Mouse (Mus musculus): ENCODE results near the gene Zbed4.
A peak's percentile ranks its signal among the peaks of the same experiment; 100 is the strongest.
"Not testable (repeated sequence)": the region's sequence is repeated elsewhere in the genome, so short reads cannot be mapped to it uniquely, and the experiment has no call there.

Gene Zbed4

GRCm38 (mm10) chr15:88751564-88752402 lies at the start of gene Zbed4:
TSS of gene Zbed4 (plus strand) at chr15:88751660.
- DNase-seq (ENCODE audit: low read depth, low spot score), result peak; percentile 70

DNA sequence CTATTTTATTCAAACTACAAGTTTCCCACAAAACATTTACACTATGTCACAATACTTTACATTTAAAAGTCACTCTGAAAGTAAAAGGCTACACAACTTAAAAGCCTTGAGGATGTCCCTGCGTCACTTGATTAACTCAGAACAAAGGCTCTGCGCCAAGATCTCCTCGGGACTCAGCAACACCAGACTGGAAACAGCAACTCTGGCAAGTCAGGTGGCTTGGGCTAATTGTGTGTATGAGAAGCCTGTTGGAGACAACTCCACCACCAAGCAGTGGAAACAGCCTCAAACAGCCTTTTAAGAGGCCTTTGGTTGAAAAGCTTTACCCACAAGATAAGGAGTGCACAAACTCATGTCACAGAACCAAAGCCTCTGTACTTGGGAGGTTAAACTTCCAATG lies 49.0 kb upstream of the Zbed4 start:
- DNase-seq (ENCODE audit: low read depth, low spot score), result no peak

- DNase-seq (ENCODE audit: low read depth, low spot score), result no peak
Observed at GRCm38 (mm10) chr15:88704284-88704683, 47.2 kb upstream of the Zbed4 start.

DNA sequence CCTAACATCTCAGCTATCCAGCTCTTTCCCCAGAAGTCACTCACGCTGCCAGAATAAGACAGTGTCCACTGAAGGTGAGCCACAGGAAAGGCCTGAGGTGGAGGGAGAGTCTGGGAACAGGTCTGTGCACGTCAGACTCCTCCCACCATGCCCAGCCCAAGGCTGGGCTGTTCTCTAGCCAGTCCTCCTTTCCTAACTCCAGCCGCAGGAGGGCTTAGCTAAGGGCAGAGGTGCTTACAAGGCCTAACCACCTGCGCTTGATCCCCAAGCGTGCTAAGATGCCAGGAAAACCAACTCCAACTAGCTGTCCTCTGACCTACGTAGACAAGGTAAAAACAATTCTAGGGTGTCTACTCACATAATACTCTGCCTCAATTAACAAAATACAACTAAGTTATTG lies 45.1 kb upstream of the Zbed4 start:
- DNase-seq (ENCODE audit: low read depth, low spot score), result no peak

DNA sequence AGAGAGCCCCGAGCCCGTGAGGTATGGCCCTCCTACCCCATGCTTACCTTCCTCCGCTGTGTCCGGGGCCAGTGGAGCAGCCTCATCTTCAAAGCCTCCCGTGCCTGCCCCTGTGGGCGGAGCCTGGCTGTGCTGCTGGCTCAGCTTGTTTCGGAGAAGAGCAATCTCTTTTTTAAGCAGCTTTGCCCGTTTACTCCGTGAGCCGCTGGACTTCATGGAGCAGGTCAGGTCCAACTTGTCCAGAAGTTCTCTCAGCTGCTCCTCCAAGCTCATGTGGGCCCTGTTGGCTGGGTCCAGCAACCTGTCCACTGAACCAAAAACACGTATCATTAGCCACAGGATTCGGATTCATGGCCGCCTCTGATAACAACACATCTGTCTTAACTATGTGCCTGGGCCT lies 44.5 kb upstream of the Zbed4 start:
- DNase-seq (ENCODE audit: low read depth, low spot score), result not testable (repeated sequence)

DNA sequence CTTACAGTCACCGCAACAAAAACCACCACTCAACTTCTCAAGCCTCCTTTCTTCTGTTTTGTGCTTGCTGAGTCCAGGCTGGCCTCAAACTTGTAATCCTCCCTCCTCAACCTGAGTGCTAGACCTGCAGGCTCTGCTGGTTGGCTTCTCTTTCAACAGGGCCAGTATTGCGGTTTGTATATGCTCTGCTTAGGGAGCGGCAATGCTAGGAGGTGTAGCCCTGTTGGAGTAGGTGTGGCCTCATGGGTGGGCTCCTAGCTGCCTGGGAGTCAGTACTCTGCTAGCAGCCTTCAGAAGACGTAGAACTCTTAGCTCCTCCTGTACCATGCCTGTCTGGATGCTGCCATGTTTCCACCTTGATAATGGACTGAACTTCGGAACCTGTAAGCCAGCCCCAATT lies 43.3 kb upstream of the Zbed4 start:
- DNase-seq (ENCODE audit: low read depth, low spot score), result no peak

GRCm38 (mm10) chr15:88708657-88709511 lies 42.6 kb upstream of the Zbed4 start:
- no peak for DNase-seq (ENCODE audit: low read depth, low spot score)

DNA sequence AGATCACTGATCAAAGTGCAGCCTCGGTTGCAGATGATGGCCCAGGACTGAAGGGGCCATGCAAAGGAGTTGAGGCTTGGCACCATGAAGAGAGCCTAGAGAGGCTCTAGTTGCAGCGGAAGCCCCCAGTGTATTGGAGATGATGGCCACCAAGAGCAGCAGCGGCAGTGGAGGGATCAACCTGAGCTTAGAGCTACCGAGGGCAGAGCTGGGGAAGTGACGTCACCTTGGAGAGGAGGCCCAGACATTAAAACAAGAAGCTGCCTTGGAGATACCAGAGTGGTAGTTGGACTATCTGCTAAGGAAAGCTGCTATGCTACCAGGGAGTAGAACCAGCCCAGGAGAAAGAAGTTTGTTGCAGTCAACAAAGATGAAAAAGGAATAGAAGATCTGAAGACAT lies 41.6 kb upstream of the Zbed4 start:
- DNase-seq (ENCODE audit: low read depth, low spot score), result no peak

DNA sequence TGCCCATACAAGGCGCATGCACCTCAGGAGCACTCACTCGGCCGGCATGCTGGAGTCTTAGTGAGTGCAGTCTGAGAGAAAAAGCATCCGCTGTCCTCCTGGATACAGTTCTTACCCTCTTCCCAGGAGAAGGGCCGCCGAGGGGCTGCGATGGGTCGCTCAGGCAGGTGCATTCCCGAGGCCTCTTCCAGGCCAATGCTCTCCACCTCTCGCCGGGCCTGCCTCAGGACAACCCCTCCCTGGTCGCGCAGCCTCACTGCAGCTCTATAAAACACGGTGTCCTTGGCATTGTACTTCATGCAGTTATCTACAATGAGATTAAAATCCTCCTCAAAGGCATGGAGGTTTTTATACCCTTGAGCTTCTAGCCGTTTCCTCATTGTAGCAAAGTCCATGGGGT lies 39.0 kb upstream of the Zbed4 start:
- no peak for DNase-seq (ENCODE audit: low read depth, low spot score)

- no peak for DNase-seq (ENCODE audit: low read depth, low spot score)
Observed at GRCm38 (mm10) chr15:88714021-88714589, 37.4 kb upstream of the Zbed4 start.

- peak; percentile 51 for DNase-seq (ENCODE audit: low read depth, low spot score)
Observed at GRCm38 (mm10) chr15:88716350-88716749, 35.1 kb upstream of the Zbed4 start.

GRCm38 (mm10) chr15:88717239-88717638 lies 34.2 kb upstream of the Zbed4 start:
- DNase-seq (ENCODE audit: low read depth, low spot score), result no peak

DNA sequence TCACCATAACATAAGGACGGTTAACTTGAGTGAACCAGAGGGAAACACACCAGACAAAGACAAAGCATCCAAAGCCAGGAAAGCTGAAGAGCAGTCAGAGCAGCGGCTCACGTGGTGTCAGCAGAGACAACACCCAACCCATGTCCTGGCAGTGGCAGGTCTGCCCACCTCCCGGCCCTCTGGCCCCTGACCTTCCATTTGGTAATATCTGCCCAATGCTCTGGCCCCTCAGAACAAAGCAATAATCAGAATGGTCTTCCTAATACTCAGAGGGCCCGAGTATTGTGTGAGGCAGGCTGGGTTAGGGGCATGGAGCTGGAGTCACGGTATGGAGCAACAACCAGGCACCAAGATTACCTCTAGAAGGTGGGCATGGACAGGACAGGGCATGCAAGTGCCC lies 28.3 kb upstream of the Zbed4 start:
- no peak for DNase-seq (ENCODE audit: low read depth, low spot score)

DNA sequence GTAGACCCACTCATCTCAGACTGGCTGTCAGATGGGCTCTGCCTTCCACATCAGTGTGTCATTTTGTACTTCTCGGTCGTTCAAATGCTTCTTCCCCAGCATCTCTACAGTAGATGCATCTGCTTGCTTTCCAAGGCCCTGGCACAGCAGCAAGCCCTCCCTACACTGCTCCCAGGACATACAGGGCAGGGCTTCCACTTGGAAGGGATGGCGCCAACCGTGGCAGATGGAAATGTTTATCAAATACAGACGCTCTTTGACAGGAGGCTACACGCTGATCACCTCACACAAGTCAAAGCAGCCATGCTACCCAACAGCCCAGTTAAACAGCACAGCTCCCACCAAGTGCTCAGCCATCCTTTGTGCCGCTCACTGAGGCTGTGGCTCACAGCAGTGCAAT lies 27.1 kb upstream of the Zbed4 start:
- DNase-seq (ENCODE audit: low read depth, low spot score), result no peak

DNA sequence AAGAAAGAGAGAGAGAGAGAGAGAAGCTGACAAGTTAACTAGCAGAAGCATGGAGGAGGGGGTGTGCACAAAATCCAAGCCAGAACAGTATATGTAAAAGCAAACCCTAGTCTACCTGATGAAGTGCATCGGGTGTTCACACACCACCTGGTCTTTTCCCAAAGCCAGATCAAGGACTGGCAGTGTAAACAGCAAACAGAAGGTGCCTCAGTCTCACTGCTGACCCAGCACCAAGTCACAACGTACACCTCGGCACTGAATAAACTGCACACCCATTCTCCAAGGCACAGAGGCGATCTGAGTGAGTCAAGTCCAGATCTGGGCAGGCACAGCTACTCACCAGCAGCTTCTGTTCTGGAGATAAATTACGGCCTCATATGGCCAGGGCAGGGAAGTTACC lies 26.4 kb upstream of the Zbed4 start:
- DNase-seq (ENCODE audit: low read depth, low spot score), result no peak

GRCm38 (mm10) chr15:88727204-88727603 lies 24.3 kb upstream of the Zbed4 start:
- no peak for DNase-seq (ENCODE audit: low read depth, low spot score)

- no peak for DNase-seq (ENCODE audit: low read depth, low spot score)
Observed at GRCm38 (mm10) chr15:88730717-88731116, 20.7 kb upstream of the Zbed4 start.

DNA sequence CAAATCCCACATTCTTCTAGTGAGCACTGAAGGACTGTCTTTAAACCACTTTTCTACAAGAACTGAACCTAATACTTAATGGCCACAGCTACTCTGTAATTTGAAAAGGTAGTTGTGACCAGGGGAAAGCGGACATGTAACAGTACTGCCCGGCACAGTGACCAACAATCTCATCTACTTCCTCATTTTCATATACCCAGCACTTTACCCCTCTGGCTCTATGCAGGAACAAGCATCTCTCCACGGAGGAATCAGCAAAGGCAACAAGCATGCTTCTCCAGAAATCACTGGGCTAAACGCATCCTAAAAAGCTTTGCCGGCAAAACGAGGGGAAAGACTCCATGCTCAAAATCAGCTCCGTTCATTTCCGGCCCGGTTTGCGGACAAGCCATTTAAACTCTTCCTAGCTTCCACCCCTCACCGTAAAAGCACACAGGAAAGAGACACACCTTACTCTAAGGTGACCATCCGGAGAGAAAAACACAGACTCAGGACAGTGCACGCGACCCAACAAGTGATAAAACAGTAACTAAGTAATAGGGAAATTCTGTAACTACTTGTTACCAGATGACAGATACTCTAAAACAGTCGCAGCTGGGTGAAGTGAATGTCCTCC lies 18.9 kb upstream of the Zbed4 start:
- DNase-seq (ENCODE audit: low read depth, low spot score), result no peak

DNA sequence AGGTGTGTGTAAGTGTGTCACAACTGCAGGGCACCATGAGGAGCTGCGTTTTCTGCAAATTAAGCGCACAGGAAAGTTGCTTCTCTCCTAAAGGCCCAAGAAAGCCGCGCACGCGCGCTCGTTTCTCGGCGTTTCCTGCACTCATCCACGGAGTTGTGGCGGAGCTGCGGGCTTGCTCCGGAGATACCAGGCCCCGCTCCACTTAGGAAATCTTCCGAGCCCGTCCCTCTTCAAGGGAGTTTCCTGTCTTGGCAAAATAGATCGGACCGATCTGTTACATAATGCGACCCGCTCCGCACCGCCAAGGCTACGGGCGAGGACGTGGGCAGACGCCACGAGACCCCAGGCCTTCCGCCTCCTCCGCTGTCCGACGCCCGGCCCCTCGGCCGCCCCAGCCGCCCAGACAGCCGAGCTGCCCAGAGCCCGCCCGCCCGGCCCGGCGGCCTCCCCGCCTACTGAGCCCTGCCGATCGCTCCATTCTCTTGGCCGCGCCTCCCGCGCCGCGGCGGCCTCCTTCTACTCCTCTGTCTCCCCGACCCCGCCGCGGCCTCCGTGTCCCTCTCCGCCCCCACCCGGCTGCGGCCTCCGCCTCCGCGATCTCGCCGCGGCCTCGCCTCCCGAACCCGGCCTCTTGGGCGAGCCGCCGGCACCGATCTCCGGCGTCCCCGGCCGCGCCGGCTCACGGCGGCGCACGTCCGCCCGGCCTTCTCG lies 18.3 kb upstream of the Zbed4 start:
- DNase-seq (ENCODE audit: low read depth, low spot score), result peak; percentile 82

GRCm38 (mm10) chr15:88733834-88734571 lies 17.5 kb upstream of the Zbed4 start, which contains the start of gene Brd1:
TSS of gene Brd1 (minus strand) at chr15:88734233.
- peak; percentile 75 for DNase-seq (ENCODE audit: low read depth, low spot score)

GRCm38 (mm10) chr15:88736166-88736565 lies 15.3 kb upstream of the Zbed4 start:
- DNase-seq (ENCODE audit: low read depth, low spot score), result no peak

All from CD4-positive, CD25-positive, alpha-beta regulatory T cell, adult 2 months (primary cell).